Mouse (Mus musculus) retina, embryonic 14.5 days (tissue): ENCODE measurements at regions not wholly inside any gene's neighbourhood (a gene's known extent, or its start where the extent isn't known, plus 50 kb on each side); places are given as distances from the start of the nearest gene placed in this dataset.
A peak's percentile ranks its signal among the peaks of the same experiment; 100 is the strongest.

Experiments used
- DNase-seq: peaks from one replicate; pipeline ENCODE4 v3.0.0-alpha.2; 2015; ENCODE audit warnings: low spot score

DNA sequence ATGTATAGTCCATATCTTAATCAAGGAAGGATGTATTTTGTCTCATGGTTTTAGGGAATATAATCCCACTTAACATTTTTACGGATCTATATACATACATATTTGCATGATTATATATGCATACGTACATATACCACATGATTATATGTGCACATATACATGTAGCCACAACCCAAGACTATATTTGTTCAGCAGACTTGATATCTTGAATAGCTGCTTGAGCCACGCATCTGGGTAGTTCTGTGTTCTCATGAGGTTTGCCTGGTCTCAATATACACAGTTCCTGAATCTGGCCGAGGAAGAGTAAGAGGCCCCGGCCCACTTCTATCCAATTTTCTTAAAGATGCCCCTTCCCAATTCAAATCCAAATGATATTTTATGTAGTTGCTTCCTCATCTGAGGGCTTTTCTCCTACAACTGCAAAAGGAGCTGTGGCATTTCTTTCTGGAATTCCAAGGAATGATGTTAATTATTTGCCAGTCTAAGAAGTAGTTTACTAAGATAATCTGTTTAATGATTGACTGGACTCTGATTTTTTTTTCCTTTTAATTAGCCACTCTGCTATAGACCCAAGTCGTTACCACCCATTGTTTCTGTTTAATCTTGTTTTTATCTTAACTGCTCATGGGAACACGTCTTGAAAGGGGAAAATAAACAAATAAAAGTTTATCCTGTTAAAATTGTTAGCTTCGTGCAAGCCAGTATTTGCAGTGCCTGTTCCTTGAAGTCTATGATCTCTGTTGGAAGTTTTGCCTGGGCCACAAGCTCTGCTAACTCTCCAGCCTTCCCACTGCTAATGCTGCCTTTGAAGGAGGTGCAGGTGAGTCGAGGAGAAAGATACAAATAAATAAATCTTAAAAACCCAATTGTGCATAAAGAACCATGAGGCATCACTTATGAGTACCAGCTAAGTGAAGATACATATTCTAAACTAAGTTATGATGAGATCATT, 112.9 kb upstream of the Kitl start:
- DNase-seq, result no peak

DNA sequence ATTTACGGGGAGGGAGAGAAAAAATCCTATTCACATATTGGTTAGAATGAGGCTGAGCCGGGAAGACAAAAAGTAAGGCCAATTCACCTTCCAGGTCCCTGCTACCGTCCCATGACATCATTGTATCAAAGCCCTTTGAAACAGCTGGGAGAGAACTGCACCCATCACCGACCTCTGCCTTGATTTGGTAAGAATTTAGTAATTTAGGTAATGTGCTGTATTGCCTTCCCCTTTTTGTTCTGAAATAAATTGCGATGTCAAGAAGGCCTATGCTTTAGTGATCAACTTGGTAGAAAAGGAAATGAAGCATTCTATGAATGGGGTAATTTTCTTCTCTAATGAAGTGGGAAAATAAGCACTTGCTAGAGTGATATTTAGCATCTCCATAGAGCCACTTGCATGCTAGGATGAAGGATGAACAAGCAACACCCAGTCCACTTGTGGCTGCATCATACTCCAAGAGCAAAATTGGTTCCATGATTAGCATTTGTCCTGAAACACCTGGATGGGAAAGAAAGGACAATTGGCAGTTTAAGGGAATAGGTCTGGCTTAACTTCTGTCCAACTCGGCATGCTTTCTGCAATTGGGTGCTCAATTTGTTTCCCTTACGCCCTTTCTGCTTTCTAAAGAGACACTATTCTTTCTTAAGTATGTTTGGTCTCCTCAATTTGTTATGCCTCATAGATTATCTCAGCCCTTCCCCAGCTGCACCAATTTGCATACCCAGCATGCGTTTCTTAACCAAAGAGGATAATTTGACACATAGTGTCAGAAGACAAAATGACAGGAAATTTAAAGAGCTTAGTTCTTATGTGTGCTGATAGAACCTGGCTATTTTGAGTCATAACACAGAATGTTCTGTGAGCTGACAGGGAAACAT, 114.2 kb upstream of the Kitl start:
- no peak for DNase-seq

DNA sequence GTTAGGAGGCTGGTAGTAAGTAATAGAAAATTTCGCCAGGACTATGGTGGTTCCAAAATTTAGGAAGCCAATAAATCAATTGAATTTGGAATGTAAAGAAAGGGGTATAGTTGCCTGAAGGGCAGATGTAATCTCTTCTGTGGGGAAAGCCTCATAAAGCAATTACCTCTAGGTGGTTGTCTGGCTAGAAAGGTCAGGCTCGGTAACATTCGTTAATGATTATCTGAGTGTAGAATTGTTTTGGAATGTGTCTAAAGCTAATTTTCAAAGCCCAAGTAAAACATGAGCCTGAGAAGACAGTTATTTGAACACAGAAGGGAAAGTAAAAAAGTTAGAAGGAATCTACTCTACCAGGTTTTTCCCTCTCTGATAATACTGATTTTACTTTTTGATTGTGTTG, 121.4 kb upstream of the Kitl start:
- DNase-seq, result no peak

DNA sequence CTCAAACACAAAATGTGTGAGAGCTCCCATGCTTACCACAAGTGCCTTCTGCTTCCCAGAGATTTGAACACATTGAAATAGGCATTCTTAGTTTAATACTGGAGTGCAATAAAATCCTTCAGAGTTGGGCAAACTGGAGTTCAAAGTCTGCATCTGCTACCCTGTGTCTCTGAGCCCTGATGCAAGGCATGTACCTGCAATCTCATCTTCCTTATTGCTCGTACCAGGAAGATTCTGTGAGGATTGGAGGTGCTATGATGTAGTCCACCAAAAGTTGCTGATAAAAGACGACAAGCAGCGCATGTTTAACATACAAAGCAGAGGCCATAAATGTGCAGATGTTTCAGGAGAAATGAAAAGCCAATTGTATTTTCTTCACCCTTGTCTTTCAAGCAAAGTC, 123.5 kb upstream of the Kitl start:
- DNase-seq, result no peak

DNA sequence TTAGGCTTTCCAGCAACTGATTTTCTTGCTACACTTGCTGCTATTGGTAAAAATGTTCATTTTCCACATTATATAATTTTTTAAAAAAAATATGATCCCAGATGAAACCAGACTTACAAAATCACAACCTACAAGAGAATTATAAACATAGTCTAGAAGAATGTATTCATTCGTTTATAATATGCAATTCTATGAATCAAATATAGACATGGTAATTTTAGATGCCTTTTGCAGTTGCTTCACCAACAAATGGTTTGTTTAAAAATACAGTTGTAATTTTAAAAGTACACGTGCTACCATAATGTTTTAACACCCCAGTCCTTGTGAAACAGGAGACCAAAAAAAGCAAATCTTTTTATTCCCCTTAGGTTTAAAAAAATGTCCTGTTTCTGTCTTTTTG, 122.4 kb upstream of the Csl start:
- DNase-seq, result no peak

DNA sequence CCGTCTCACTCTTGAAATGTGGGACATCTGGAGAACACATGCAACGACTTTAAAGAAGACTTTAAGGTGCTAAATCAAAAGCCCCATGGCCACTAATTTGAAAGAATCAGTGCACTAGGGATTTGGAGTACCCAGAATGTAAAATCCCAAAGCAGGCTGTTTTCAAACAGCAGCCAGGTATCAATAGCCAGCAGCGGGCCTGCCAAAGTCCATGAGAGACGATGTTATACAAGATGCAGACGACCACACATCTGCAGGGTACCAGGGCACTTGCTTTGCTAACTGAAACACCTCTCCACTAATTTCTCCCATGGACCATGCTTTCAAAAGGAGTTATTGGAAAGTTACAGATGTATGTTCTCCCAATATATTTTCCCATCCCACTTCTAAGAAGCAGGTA, 119.9 kb upstream of the Csl start:
- no peak for DNase-seq

DNA sequence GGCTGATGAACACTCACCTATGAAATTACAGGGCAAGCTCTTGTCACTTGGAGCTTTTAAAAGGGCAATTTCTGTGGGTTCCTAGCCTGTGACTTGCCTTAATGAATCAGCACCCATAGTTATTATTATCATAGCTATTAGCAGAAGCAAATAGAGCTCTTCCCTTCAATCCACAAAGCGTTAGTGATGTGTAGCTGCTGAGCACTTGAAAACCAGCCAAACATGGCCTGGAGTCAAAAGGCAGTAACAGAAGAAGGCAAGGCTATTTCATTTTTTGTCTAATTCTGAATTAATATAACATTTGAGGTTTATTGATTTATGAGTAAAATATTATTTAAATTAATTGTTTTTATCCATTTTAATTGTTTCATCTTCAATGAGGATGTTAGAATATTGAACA, 105.3 kb upstream of the Csl start:
- no peak for DNase-seq

DNA sequence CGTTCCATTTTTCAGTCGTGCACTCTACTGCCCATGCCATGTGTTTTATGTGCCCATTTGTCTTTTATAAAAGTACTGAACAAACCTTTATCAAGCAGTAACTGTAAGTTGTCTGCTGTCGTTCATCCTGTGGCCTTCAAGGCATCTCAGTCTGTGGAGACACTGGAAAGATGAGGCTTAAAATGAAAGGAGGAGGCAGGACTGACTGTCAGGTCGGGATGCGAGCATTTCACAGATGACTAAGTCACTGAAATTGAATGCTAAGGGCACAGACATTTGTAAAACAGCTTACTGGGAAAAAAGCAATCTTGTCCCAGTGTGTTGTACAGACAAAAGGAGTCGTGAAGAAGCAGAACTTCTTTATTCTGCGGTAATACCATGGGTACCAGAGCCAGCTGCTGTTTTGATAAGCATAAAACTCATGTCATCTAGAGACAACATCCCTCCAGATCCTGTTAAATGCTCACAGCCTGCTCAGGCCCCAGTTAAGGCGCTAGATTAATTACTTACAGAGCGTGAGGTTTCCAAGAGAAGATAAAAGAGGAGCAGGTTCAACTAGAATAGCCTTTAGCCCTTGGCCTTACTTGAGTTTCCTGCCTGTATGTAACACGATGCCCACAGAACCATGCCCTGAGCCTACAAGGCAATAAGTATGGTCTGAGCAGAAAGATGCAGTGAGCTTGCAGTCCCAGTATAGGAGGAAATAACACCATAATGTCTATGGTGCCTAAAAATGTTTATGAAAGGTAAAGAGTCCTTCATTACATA, 101.0 kb upstream of the Csl start:
- DNase-seq, result peak; percentile 8

DNA sequence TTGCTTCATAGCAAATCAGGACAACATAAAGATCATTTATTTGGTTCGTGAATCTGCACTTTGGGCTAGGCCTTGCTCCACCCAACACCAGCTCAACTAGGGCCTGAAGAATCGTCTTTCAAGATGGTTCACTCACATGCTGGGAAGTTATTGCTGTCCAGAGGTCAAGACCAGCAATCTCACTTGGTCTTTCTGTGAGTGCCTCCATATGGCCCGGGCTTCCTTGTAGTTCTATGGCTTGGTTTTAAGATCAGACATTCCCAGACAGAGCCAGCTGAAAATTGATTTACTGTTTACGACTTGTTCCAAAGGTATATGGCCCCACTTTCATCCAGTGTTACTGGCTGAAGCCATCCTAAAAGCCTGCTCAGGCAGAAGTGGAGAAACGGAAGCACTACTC, 84.7 kb upstream of the Csl start:
- no peak for DNase-seq

DNA sequence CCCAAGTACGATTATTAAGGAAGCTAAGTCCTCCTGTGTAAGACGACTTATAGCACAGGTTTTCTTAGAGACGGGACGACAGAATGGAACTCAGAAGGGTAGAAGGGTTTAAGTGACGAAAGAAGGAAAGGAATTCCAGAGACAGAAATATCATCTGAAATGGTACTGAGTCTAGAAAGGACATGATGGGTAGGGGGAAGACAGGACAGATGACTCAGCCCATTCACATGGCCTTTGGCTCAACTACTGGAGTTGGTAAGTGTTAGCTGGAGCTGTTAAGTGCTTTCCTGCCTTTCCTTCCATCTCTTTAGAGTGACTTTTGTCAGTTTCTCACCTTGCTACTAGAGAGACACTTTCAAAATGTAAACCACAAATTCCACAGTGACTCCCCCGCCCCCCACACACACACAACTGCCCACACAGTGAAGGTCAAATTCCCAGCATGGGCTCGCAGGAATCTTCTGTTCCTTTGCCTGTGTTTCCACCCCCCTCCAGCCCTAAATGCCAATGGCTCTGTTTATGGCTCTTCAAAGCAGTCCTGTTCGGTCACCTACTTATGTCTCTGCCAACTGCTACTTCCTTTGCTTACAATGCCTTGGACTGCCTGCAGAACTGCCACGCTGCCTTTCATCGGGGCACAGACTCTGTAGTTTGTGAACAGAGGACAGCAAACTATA, 81.8 kb upstream of the Csl start:
- no peak for DNase-seq

DNA sequence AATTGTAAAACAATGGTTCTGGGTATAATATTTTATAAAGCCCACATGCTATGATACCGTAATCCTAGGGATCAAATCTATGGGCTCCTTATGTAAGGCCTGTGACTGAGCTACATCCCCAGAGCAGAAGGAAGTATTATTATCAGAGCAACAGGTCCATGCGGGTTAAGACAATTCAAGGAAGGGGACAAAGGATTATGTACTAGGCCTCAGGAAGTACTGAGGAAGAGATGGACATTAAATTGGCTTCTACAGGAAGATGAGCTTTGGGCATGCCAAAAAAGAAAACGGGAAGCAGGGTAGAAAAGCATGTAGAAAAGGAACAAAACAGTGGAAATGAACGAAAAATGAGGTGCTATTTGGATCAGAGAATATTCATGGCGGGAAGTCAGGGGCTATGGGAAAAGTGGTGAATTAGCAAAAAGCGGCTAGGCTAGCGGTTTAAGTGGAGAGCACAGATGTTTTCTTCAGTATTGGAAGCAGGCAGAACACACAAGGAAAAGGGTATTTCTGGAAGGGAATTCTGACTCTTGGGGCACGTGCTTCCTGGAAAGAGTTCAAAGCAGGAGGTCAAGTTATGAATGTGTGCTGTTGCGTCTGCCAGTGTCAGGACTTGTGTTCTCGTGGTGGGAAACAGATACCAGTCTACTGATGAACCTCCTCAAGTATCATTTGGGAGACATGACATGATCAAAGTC, 80.9 kb upstream of the Csl start:
- no peak for DNase-seq

DNA sequence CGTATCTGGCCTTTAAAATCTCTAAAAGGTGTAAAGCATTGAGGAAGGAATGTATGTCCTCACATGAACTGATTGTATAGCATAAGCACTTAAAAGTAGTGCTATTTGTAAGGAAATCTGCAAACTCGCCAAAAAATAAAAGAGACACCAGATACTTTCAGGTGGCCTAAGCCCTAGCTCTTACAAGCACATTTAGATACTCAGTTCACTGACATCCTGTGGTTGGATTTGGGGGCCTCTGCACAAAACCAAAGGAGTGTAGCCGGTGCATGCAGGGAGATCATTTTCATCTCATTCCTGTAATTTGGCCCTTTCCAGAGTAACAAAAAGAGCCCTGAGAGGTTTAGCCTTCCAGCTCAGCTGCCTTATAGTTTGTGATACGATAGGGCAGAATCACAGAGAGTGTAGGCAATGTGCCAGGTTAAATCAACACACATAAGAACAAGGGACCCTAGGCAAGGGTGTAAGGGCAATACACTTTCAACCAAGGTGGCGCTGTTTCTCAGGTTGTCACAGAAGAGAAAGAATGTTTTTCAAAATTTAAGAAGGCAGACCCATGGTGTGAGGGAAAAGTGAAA, 77.5 kb upstream of the Csl start:
- no peak for DNase-seq

DNA sequence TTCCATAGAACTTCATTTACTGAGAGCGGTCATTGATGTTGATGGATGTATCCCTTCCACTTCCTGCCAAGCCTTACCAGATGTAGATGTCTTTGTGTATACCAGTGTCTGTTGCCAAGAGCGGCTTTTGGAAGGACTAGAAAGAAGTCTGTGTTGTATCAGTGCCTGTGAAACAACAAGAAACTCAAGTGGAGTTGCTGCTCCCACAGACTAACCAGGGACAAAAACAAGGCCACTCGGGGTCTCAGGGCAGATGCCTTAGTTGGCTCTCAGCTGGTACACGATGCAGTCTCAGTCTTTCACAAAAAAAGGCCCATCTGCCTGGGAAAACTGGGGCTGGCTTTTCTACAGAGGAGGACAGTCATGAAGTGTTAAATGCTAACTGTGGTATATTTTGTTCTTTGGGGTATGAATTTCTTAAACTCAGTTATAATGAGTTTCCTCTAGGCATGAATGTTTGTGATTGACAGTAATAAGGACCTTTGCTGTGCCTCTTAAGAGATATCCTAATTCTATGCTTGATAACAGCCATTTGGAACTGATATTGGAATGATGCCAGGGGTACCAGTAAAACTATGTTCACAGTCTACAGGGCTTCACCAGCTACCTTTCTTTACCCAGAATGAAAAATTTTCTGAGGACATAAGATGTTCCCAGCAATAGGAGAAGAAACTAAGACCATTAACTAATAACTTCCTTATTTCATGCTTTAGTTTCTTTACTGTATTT, 75.6 kb upstream of the Csl start:
- DNase-seq, result no peak

DNA sequence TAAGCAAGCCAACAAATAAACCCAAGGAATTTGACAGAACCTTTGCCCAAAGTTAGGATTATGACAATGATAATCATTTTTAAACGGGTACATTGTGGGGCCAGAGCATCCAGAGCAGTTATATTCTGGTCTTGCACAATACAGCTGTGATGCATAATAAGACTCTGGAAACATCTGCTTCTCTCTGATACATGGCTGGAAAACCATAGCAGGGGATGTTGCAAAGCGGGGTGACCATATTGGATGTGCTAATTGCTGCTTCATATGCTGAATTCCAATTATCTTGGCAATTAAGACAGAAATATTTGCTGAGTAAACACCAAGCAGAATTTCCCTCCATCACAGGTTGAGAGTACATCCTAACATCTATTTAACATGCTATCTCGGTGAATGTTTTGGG, 70.5 kb upstream of the Csl start:
- DNase-seq, result no peak

DNA sequence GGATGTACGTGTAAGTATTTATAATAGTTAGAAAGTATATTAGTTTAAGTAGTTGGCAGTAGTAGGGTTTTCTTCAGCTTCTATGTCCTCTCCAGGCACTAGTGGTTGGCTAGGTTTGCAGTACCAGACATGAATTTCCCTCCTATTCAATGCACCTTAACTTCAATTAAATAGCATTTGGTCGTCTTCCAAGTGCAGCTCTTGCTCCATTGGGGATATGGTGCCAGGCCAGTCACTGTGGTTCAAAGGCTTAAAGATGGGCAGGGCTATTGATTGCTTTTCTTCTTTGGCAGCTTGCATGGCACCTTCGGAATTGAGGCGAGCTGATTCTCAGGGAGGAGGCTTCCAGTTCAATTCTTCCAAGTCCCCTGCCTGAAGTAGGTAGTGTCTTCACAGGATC, 68.0 kb upstream of the Csl start:
- DNase-seq, result no peak

DNA sequence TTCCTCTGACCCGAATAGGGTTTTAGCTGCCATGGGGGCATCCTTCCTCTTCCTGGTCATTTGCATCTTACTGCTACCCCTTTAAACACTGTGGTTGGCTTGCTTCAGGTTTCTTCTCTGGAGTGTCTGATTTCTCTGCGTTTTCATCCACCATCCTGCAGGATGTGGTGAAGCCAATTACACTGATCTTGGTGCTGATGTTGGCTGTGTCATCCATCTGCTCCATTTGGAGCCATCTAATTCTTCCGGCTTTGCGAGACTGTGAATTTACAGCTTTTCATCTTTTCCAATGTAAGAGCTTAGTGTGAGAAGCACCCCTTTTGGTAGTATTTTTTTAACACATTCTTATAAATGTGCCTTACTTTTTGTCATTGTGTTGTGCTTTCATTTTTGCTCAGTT, 66.4 kb upstream of the Csl start:
- DNase-seq, result no peak

DNA sequence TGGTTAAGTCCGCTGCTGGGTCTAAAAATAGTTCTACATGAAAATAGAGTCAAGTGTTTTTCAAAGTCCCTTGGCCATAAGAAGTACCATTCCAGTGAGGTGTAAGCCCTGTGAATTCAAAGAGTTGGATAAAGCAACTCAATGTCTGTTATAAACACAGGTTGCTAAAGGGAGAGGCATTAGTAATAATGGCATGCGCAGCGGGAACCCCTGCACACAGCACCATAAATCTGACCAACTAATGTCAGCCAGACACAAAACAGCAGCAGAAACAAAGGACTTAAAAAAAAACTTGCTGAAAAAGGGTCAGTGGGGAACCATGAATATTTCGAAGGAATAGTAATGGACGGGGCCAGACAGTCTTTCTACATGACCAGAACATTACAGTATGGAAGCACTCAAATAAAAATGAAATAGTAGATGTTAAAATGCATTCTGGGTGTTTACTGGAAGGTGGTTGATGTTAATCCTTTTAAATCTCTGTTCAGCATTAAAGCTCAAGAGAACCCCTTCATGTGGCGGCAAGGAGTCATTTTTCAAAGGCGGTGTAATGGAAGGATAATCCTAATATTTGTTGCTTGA, 52.7 kb upstream of the Csl start:
- no peak for DNase-seq

DNA sequence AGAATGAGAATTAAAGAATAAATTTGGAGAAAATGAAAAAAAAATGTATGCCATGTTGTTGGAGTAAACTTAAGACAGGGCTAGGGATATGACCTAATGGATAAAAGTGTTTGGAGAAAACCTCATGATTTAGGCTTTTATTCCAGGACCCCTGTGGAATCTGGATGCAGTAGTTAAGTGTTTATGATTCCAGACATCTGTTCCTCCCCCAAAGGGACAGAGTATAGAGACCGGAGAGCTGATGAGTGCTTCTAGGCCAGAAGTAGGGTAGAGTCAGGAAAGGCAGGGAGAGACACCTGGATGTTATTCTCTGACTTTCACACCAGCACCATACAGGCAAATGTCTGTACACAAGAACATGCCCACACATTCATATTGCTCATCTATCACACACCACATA, 52.0 kb upstream of the Csl start:
- DNase-seq, result no peak
